Mouse (Mus musculus): Measurements from ENCODE around the gene Acot4.
"Not testable (repeated sequence)": the region's sequence is repeated elsewhere in the genome, so short reads cannot be mapped to it uniquely, and the experiment has no call there.

The Acot4 gene

DNA sequence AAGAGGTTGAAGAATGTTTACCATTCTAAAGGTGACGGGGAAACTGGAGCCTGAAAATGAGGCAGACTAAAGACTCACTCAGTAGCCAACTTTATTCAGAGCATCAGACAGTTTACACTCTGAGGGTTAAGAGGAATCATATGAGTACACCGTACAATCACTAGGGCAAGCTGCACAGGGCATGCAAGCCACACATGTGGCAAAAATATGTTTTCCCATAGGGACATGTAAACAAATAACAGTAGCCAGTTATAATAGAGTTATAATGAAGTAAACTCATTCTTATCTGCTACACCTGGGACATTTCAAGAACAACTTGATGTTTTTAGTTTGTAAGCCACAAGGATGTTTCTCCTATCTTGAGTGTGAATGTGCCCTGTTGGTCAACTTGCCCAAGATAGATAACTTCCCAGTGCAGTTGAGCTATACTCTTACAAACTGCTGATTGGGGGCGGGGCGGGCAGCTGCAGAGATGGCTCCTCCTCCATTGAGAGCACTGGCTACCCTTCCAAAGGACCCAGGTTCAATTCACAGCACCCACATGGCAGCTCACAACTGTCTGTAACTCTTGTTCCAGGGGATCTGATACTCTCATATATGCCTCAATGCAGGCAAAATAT lies 39.3 kb downstream of the Acot4 start:
- no peak for DNase-seq (ENCODE audit: low read depth, low spot score)

DNA sequence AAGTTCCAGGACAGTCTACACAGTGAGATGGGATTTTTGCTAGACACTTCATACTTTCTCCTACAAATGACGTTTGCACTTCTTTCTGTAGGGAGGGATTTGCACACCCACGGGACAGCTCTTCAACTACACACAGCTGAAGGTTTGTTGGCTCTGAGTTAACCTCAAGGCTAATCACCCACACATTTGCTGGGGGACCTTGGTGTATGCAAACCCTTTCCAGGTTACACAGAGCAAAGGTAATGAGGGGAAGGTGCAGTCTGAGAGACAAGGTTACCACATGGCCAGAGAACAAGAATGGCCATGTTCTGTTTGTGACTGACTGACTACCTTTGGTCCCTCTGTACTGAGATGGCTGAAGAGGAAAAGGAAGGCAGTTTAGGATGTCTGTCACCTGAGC lies 45.7 kb downstream of the Acot4 start:
- DNase-seq (ENCODE audit: low read depth, low spot score): no peak

DNA sequence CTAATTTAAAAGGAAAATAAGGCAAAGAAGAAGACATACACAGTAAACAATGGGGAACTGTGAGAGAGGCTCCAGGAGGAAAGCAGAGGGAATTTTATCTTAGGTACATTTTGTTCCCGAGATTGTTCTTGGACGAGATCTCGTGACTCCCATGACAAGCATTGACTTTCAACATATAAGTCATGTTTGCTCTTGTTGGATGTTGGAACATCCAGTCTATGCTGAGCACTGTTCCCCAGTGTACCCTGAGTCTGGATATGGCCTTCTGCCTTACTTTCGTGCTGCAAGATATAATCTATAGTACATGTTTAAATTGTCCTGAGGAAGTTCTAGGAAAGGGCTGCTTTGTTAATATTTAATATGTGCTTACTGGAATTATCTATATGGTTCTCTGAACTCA lies 46.4 kb downstream of the Acot4 start:
- no peak for DNase-seq (ENCODE audit: low read depth, low spot score)

DNA sequence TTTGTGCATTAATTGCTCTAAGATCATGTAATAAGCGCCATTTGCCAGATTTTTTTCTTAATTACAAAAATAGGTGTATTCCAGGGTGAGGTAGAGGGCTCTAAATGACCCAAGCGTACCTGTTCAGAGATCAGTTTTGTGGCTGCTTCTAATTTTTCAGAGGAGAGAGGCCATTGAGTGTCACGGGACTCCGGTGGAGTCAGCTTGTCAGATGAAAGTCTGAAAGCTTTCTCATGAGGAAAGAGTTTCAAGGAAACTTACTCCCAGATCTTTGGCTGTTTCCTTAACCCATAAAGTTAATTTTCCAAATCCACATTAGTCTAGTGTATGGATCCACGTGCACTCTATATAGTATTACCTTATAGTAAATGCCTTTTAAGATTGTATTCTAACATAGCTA lies 56.5 kb downstream of the Acot4 start:
- DNase-seq (ENCODE audit: low read depth, low spot score): not testable (repeated sequence)

Data from retina, adult 2 months (tissue).